Mouse (Mus musculus): ENCODE data around the gene Nr6a1.

DNA sequence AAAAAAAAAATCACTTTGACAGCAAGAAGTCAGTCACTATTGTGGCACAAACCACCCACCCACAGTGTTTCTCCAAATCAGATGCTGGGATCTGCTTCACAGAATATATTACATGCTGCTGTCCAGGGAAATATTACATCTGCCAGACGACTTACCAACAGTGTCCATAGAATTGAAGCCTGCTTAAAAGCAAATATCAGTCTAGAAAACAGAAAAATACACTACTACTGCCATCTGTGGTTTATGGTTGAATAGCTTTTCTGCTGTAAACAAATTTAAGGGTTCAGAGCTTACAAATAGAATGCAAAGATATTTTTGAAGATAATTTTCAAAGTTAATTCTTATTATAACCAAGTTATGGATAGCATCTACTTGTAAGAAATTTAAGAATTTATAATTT is 6.1 kb downstream of the Nr6a1 start:
- TF ChIP-seq HCFC1 (IDR thresholded peaks at IDR 0.05; ENCODE audit: borderline replicate concordance, insufficient read depth, low read length) = no peak
- no peak for TF ChIP-seq ZC3H11A (IDR thresholded peaks at IDR 0.05; ENCODE audit: borderline replicate concordance, low read depth, low read length)
- no peak for TF ChIP-seq CHD2 (IDR thresholded peaks at IDR 0.05; ENCODE audit: low read depth, low read length)
- TF ChIP-seq MAFK (IDR thresholded peaks at IDR 0.05; ENCODE audit: insufficient read depth, low read depth, low read length) = no peak
- no peak for TF ChIP-seq ZNF384 (IDR thresholded peaks at IDR 0.05; ENCODE audit: low read depth, low read length)

All from ES-E14 (cell line).